Mouse (Mus musculus): Measurements from ENCODE around the gene Pglyrp2. TPM values are rescaled to one million over a fixed set of nuclear protein-coding genes. Genes with fewer than 3 reads are reported as not detected.

The Pglyrp2 gene
- polyA plus RNA-seq (2012; rRNA removed) = 0.73 and 0.87 TPM in 2 replicates

GRCm38 (mm10) chr17:32424034-32424433, at the start of gene Pglyrp2:
Gene Pglyrp2, minus strand, starts transcription at chr17:32424167.

GRCm38 (mm10) chr17:32452482-32452881, 28.5 kb upstream of the Pglyrp2 start, which contains the start of gene Cyp4f39:
Gene Cyp4f39, plus strand, starts transcription at chr17:32452723.

GRCm38 (mm10) chr17:32403417-32403816, 20.6 kb downstream of the Pglyrp2 start, which contains the start of gene Rasal3:
Gene Rasal3, minus strand, starts transcription at chr17:32403583.

GRCm38 (mm10) chr17:32389101-32389659, 34.8 kb downstream of the Pglyrp2 start, which contains the start of gene Wiz:
Gene Wiz, minus strand, starts transcription at chr17:32389439.

Other genes starting within 250 kb of the Pglyrp2 start
- 21.8 and 25.5 TPM in 2 replicates for gene Ephx3, start 234.6 kb downstream of the Pglyrp2 start, polyA plus RNA-seq (2012; rRNA removed)
- 16.7 and 17.2 TPM in 2 replicates for gene Brd4, start 139.4 kb downstream of the Pglyrp2 start, polyA plus RNA-seq (2012; rRNA removed)
- 15.0 and 21.7 TPM in 2 replicates for gene Akap8, start 102.9 kb downstream of the Pglyrp2 start, polyA plus RNA-seq (2012; rRNA removed)
- 60.1 and 67.0 TPM in 2 replicates for gene Akap8l, start 73.6 kb downstream of the Pglyrp2 start, polyA plus RNA-seq (2012; rRNA removed)
- gene Wiz, start 34.7 kb downstream of the Pglyrp2 start, polyA plus RNA-seq (2012; rRNA removed) = 18.0 and 18.1 TPM in 2 replicates
- gene Rasal3, start 20.6 kb downstream of the Pglyrp2 start, polyA plus RNA-seq (2012; rRNA removed) = 1.2 and 2.6 TPM in 2 replicates
- 21.2 and 27.1 TPM in 2 replicates for gene Cyp4f39, start 28.6 kb upstream of the Pglyrp2 start, polyA plus RNA-seq (2012; rRNA removed)
- gene Cyp4f17, start 81.9 kb upstream of the Pglyrp2 start, polyA plus RNA-seq (2012; rRNA removed) = 3.7 and 5.2 TPM in 2 replicates
- gene Cyp4f16, start 112.4 kb upstream of the Pglyrp2 start, polyA plus RNA-seq (2012; rRNA removed) = 11.7 and 12.5 TPM in 2 replicates
- gene Cyp4f37, start 197.1 kb upstream of the Pglyrp2 start, polyA plus RNA-seq (2012; rRNA removed) = 0.03 TPM in 1 of 2 replicates, not detected in the other
- gene Cyp4f40, start 234.7 kb upstream of the Pglyrp2 start, polyA plus RNA-seq (2012; rRNA removed) = 0.08 and 0.14 TPM in 2 replicates